Mouse (Mus musculus) limb, embryonic 10.5 days (tissue): ENCODE data around the gene Cdca7l. TPM values are rescaled to one million over a fixed set of nuclear protein-coding genes. Genes with fewer than 3 reads are reported as not detected.

Experiments used
- DNase-seq: peaks from one replicate; pipeline ENCODE4 v3.0.0-alpha.2; 2017; ENCODE audit warnings: low spot score
- H3K27ac ChIP-seq: fragments of 300-500 bp; sonication (generic); 2 replicates; pipeline ENCODE4 v1.5.1; 2016; ENCODE audit warnings: mild to moderate bottlenecking
- H3K27me3 ChIP-seq: fragments of 300-500 bp; sonication (generic); 2 replicates; pipeline ENCODE4 v1.6.1; 2016; ENCODE audit warnings: low read depth, mild to moderate bottlenecking; ENCODE audit not compliant: poor library complexity, severe bottlenecking
- H3K36me3 ChIP-seq: fragments of 300-500 bp; sonication (generic); 2 replicates; pipeline ENCODE4 v1.6.1; 2016; ENCODE audit warnings: mild to moderate bottlenecking, moderate library complexity
- H3K4me1 ChIP-seq: fragments of 300-500 bp; sonication (generic); 2 replicates; pipeline ENCODE4 v1.6.1; 2016
- H3K4me3 ChIP-seq: fragments of 300-500 bp; sonication (generic); 2 replicates; pipeline ENCODE4 v1.5.1; 2016; ENCODE audit warnings: mild to moderate bottlenecking, moderate library complexity
- H3K9me3 ChIP-seq: fragments of 300-500 bp; sonication (generic); replicated peaks from 2 replicates; pipeline ENCODE4 v1.6.1; 2016; ENCODE audit warnings: mild to moderate bottlenecking
- WGBS: fragments of 180-500 bp; shearing (Covaris S2); methylation state at CpG from one replicate; pipeline ENCODE4 v1.1.7; 2016; 5-methylcytosine and 5-hydroxymethylcytosine counted together
- polyA plus RNA-seq: library from polyadenylated mRNA; unstranded; fragments of >200 nt; fragmentation: Nextera tagmentation; extraction: Ambion mirVana; gene quantifications from 2 replicates; pipeline ENCODE4 v1.2.1, GENCODE M21; 2016

The Cdca7l gene
- polyA plus RNA-seq, 1 experiment from 2014 or later, result 54.8 TPM

- WGBS, result 46% methylated on average over 6 of the region's 6 CpGs
- no peaks in the 10 kb centered on the region for H3K9me3 ChIP-seq
- H3K4me3 ChIP-seq, result no peak overlapping the region
- peaks cover 12% of the 10 kb centered on the region for H3K4me1 ChIP-seq
- peaks cover 5% of the 10 kb centered on the region; the same call in 1 of the 2 replicates for H3K27me3 ChIP-seq
- H3K27ac ChIP-seq, result no peak overlapping the region
- no peaks in the 10 kb centered on the region for H3K36me3 ChIP-seq
- no peak for DNase-seq
Measured at GRCm38 (mm10) chr12:117786621-117787020, 17.5 kb upstream of the Cdca7l start.

DNA sequence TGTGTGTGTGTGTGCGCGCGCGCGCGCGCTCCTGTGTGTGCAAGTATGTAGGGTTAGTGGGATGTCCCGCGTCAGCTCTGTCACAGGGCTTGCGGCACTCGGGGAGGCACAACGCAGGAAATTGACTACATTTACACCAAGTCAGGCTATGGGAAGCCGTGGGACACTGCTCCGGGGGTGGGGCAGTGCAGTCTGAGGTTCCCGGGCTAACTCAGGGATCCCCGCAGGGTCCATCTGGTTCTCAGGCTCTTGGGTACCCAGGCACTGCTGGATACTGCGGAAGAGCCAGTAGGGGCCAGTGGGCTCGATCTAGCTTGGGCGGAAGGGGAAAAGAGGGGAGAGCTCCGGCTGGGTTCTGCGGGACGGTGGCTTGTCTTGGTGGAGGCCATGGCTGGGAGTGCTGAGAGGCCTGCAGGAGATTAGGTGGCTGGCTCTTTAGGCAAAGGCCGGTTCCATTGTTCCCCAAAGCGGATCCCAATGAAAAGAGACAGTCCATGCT is 15.5 kb upstream of the Cdca7l start:
- WGBS, result 15% methylated on average over 24 of the region's 24 CpGs
- Histone ChIP-seq H3K27me3 (peaks cover 5% of the 10 kb centered on the region; the same call in 1 of the 2 replicates), H3K4me3 (peak overlapping the region; percentile 41), H3K9me3 (no peaks in the 10 kb centered on the region), H3K4me1 (peaks cover 12% of the 10 kb centered on the region), H3K36me3 (no peaks in the 10 kb centered on the region), H3K27ac (peak overlapping the region; percentile 75)
- peak; percentile 58 for DNase-seq

- Histone ChIP-seq H3K27me3 (peaks cover 5% of the 10 kb centered on the region; the same call in 1 of the 2 replicates), H3K27ac (peak overlapping the region; percentile 75), H3K4me1 (peaks cover 12% of the 10 kb centered on the region), H3K36me3 (no peaks in the 10 kb centered on the region), H3K4me3 (peak overlapping the region; percentile 41; the same call in 1 of the 2 replicates), H3K9me3 (no peaks in the 10 kb centered on the region)
- no peak for DNase-seq
- 30% methylated on average over 7 of the region's 7 CpGs for WGBS
Measured at GRCm38 (mm10) chr12:117789017-117789416, 15.1 kb upstream of the Cdca7l start.

GRCm38 (mm10) chr12:117795303-117795702 is 8.8 kb upstream of the Cdca7l start:
- no peak overlapping the region for H3K27ac ChIP-seq
- no peaks in the 10 kb centered on the region for H3K27me3 ChIP-seq
- DNase-seq, result no peak
- no peaks in the 10 kb centered on the region for H3K4me1 ChIP-seq
- H3K36me3 ChIP-seq, result no peaks in the 10 kb centered on the region
- H3K4me3 ChIP-seq, result no peak overlapping the region
- 90% methylated on average over 4 of the region's 4 CpGs for WGBS
- H3K9me3 ChIP-seq, result no peaks in the 10 kb centered on the region

GRCm38 (mm10) chr12:117805576-117805975 is 1.5 kb downstream of the Cdca7l start:
- Histone ChIP-seq H3K27ac (no peak overlapping the region), H3K4me3 (no peak overlapping the region), H3K4me1 (peaks cover 34% of the 10 kb centered on the region), H3K27me3 (peaks cover 22% of the 10 kb centered on the region), H3K9me3 (no peaks in the 10 kb centered on the region), H3K36me3 (no peaks in the 10 kb centered on the region)
- DNase-seq, result no peak
- WGBS, result 88% methylated on average over 4 of the region's 4 CpGs

DNA sequence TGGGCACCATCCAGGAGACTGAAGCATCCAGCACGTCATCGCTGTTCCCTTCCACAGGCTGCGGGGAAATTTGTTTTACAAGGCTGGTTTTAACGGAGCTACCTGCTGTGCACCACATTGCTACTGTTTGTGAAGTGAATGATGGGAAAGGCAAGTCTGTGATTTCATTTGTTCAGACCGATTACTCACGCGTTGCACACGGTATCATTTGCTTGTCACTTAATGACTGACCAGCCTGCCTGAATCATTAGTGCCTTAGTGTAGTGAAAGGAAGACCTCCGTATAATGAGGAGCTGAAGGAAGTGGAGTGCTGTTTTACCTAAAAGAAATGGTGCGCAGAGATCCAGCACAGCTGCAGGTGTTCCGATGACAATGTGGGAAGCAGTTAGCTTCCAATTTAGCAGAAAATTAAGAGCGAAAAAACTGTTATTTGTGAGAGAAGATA is 1.9 kb downstream of the Cdca7l start:
- H3K27ac ChIP-seq, result no peak overlapping the region
- no peak overlapping the region for H3K4me3 ChIP-seq
- DNase-seq, result no peak
- peaks cover 23% of the 10 kb centered on the region for H3K27me3 ChIP-seq
- H3K4me1 ChIP-seq, result peaks cover 34% of the 10 kb centered on the region
- H3K36me3 ChIP-seq, result no peaks in the 10 kb centered on the region
- WGBS, result 55% methylated on average over 12 of the region's 12 CpGs
- H3K9me3 ChIP-seq, result no peaks in the 10 kb centered on the region

DNA sequence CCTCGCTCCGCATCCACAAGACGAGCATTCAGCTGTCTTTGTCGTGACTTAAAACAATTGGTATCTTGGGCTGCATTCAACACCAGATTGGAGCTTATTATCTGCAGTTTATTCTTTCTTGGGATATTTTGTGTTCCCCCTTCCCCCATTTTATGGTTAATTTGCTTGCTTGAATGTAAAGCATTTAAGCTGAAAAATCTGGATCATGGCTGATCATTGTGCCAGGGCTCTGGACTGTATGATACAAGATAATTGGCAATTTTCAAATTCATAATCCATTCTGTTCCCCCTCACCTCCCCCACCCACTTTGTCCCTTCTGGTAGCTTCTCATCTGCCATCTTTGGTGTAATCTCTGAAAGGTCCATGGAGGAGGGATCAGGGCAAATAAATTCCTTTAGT is 2.4 kb downstream of the Cdca7l start:
- Histone ChIP-seq H3K27ac (no peak overlapping the region), H3K9me3 (no peaks in the 10 kb centered on the region), H3K4me1 (peaks cover 34% of the 10 kb centered on the region), H3K4me3 (no peak overlapping the region), H3K36me3 (no peaks in the 10 kb centered on the region), H3K27me3 (peaks cover 23% of the 10 kb centered on the region)
- no peak for DNase-seq
- WGBS, result 88% methylated on average over 4 of the region's 4 CpGs

GRCm38 (mm10) chr12:117807637-117808036 is 3.5 kb downstream of the Cdca7l start:
- Histone ChIP-seq H3K36me3 (no peaks in the 10 kb centered on the region), H3K27ac (no peak overlapping the region), H3K4me3 (peak overlapping the region; percentile 36), H3K4me1 (peaks cover 34% of the 10 kb centered on the region), H3K9me3 (no peaks in the 10 kb centered on the region), H3K27me3 (peaks cover 23% of the 10 kb centered on the region)
- DNase-seq, result no peak
- 39% methylated on average over 11 of the region's 12 CpGs for WGBS

GRCm38 (mm10) chr12:117808355-117809326 is 4.6 kb downstream of the Cdca7l start:
- H3K4me3 ChIP-seq, result peak overlapping the region; percentile 36
- H3K27ac ChIP-seq, result no peak overlapping the region
- peaks cover 23% of the 10 kb centered on the region for H3K27me3 ChIP-seq
- peaks cover 34% of the 10 kb centered on the region for H3K4me1 ChIP-seq
- H3K9me3 ChIP-seq, result no peaks in the 10 kb centered on the region
- DNase-seq, result no peak
- no peaks in the 10 kb centered on the region for H3K36me3 ChIP-seq
- 41% methylated on average over 17 of the region's 17 CpGs for WGBS

DNA sequence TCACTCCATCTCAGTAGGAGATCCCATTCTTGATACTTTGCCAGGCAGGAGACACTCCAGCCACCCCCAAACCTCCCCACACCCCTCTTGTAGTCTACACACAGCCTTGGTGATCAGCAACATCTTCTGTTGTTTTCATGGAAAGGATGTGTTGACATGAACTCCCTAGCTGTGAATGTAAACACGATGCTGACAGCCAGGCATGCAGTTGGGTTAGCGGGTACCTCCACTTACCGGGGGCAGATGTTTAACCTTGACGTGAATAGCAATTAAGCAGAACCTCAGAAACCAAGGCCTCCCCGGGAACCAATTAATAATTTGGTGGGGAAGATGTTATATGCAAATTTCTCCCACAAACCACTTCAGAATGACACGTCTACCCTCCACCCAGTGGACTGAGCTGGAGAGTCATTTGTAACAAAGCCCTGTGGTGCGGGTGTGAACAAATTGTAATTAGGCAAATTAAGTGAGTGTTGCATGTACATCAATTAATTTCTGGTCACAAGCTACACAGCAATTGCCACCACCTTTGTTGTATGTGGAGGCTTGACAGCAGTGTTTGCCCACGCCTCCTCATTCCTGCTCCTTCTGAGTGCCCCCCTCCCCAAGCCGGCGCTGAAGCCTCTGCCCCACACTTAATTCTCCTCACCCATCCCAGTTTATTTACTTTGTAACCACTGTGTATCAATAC is 5.4 kb downstream of the Cdca7l start:
- no peak overlapping the region for H3K4me3 ChIP-seq
- H3K36me3 ChIP-seq, result no peaks in the 10 kb centered on the region
- peaks cover 23% of the 10 kb centered on the region for H3K27me3 ChIP-seq
- H3K4me1 ChIP-seq, result peaks cover 34% of the 10 kb centered on the region
- no peak overlapping the region for H3K27ac ChIP-seq
- no peak for DNase-seq
- H3K9me3 ChIP-seq, result no peaks in the 10 kb centered on the region
- WGBS, result 62% methylated on average over 10 of the region's 10 CpGs

GRCm38 (mm10) chr12:117810074-117810473 is 6.0 kb downstream of the Cdca7l start:
- H3K4me3 ChIP-seq, result no peak overlapping the region
- H3K27me3 ChIP-seq, result peaks cover 23% of the 10 kb centered on the region
- WGBS, result 74% methylated on average over 11 of the region's 11 CpGs
- peaks cover 34% of the 10 kb centered on the region for H3K4me1 ChIP-seq
- H3K9me3 ChIP-seq, result no peaks in the 10 kb centered on the region
- H3K36me3 ChIP-seq, result no peaks in the 10 kb centered on the region
- DNase-seq, result no peak
- H3K27ac ChIP-seq, result no peak overlapping the region

GRCm38 (mm10) chr12:117820138-117820858 is 16.2 kb downstream of the Cdca7l start:
- no peak for DNase-seq
- Histone ChIP-seq H3K36me3 (no peaks in the 10 kb centered on the region), H3K27ac (no peak overlapping the region), H3K4me1 (no peaks in the 10 kb centered on the region), H3K9me3 (no peaks in the 10 kb centered on the region), H3K27me3 (no peaks in the 10 kb centered on the region), H3K4me3 (no peak overlapping the region)
- 59% methylated on average over 4 of the region's 4 CpGs for WGBS
